Mouse (Mus musculus): Measurements from ENCODE around the gene Vpreb3.
"Not testable (repeated sequence)": the region's sequence is repeated elsewhere in the genome, so short reads cannot be mapped to it uniquely, and the experiment has no call there.

The Vpreb3 gene

DNA sequence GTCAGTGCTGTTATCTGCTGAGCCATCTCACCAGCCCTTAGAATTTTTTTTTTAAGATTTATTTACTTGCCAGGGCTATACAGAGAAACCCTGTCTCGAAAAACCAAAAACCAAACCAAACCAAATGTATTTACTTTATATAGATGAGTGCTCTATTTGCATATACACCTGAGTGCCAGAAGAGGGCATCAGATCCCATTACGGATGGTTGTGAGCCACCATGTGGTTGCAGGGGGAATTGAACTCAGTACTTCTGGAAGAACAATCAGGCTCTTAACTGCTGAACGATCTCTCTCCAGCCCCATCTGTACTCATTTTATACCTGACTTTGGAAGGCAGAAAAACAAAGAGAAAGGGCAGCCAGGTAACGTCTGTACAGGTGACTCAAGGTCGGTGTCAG, 32.4 kb downstream of the Vpreb3 start:
- peak in 1 of 2 experiments; percentile 34 for DNase-seq

- DNase-seq, result no peak
Observed at GRCm38 (mm10) chr10:75978119-75978834, 35.4 kb downstream of the Vpreb3 start.

- DNase-seq, result no peak
Observed at GRCm38 (mm10) chr10:75978835-75979157, 35.9 kb downstream of the Vpreb3 start.

GRCm38 (mm10) chr10:75979432-75979831, 36.6 kb downstream of the Vpreb3 start:
- DNase-seq, result no peak

DNA sequence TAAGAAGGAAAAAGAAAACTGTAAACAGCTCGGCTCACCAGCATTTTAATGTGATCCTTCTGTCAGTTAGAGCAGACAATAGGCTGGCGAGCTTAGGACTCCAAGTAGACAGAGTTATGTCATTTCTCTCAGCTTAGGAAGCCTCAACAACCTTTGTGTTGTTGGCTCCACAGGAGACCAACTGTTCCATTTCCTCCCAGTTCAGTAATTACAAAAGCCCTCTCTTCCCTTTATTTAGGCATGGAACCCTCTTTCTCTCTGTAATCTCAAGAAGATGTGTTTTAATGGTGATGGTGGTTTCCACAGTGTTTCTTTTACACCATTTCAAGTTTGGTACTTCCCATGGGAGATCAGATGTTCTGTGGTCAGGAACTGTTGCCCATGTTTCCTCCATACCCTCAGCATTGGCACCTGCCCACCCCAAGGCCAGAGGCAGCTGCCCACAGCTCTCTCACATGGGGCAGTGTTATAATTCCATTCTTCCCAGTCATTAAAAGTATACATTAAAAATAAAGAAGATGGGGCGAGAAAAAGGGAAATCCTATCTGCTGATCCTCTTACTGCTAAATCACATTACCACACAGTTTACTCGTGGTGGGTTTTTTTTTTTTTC, 47.7 kb downstream of the Vpreb3 start:
- no peak for DNase-seq

DNA sequence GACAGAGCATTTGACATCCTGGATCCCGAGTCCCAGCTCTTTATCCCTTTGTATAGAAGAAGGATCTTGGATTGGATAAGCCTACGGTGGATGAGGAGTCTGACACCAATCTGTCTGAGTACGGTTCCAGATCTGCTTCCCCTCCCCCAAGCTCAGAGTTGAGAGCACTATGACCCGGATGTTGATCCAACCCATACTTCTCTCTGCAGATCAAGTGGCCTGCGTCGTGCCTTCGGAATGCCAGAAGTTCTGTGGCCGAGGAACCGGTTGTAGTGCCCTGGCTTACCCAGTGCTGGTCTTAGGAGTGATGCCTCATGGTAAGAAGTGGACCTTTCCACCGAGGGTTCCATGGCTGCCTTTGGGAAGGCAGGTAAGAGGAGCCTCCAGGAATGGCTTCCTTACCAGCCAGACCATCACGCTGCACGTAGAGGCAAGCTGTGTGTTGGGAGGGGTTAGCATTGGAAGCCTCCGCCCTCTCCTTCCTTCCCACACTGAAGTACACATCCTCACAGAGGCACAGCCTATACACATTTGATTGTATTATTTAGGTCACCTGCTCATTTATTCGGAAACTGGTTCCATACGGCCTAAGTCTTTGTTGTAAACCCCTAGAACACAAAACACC, 50.9 kb downstream of the Vpreb3 start:
- DNase-seq, result no peak

DNA sequence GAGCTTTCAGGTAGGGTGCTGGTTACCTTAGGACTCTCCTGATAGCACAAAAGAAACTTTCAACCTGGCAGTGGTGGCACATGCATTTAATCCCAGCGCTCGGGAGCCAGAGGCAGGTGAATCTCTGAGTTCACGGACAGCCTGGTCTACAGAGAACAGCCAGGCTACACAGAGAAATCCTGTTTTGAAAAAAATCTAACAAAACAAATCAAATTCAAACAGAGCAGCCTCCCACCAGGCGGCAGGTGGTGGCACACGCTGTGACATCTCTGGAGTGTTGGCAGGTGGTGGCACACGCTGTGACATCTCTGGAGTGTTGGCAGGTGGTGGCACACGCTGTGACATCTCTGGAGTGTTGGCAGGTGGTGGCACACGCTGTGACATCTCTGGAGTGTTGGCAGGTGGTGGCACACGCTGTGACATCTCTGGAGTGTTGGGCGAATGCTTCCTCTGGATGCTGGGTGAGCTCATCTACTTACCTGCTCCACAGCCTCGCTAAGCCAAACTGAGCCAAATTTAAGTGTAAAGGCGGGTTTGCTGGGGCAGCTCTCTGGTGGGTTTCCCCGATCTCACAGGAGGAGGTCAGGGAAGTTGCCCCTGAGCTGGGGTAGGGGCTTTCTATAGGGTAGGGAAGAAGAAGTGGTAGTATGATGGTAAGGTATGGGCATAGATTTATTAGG, 51.8 kb downstream of the Vpreb3 start:
- not testable (repeated sequence) for DNase-seq

GRCm38 (mm10) chr10:75995463-75995862, 52.6 kb downstream of the Vpreb3 start:
- no peak for DNase-seq

GRCm38 (mm10) chr10:75996315-75996714, 53.5 kb downstream of the Vpreb3 start:
- DNase-seq, result no peak
